Mouse (Mus musculus): ENCODE results near the gene Olfr698. TPM values are rescaled to one million over a fixed set of nuclear protein-coding genes. Genes with fewer than 3 reads are reported as not detected.
"Not testable (repeated sequence)": the region's sequence is repeated elsewhere in the genome, so short reads cannot be mapped to it uniquely, and the experiment has no call there.

Olfr698 gene
- polyA plus RNA-seq, 1 experiment from 2014 or later, result not detected

- ATAC-seq, result no peak
- no peak overlapping the region for H3K9ac ChIP-seq (replicated peaks; ENCODE audit: low read depth)
- H3K27me3 ChIP-seq (replicated peaks; ENCODE audit: insufficient read depth, low read length), result no peaks in the 10 kb centered on the region
- no peak for DNase-seq (ENCODE audit: low spot score)
- H3K9me3 ChIP-seq (ENCODE audit: low read length), result no peaks in the 10 kb centered on the region
- H3K4me2 ChIP-seq (replicated peaks; ENCODE audit: low read depth, low read length), result no peak overlapping the region
- no peaks in the 10 kb centered on the region for H3K36me3 ChIP-seq (ENCODE audit: insufficient read depth, low read length)
- H3K4me3 ChIP-seq (ENCODE audit: low read depth, low read length), result no peak overlapping the region
- TF ChIP-seq CTCF (IDR thresholded peaks at IDR 0.05), result no peak
- no peak for TF ChIP-seq EP300 (IDR thresholded peaks at IDR 0.05)
- H3K4me1 ChIP-seq (ENCODE audit: insufficient read depth, low read depth, low read length), result no peaks in the 10 kb centered on the region
- no peak overlapping the region for H3K27ac ChIP-seq (ENCODE audit: low read length)
Observed at GRCm38 (mm10) chr7:106737028-106737427, 18.2 kb downstream of the Olfr698 start.

GRCm38 (mm10) chr7:106733717-106734116 is 21.5 kb downstream of the Olfr698 start:
- no peak overlapping the region for H3K4me2 ChIP-seq (replicated peaks; ENCODE audit: low read depth, low read length)
- no peaks in the 10 kb centered on the region for H3K4me1 ChIP-seq (ENCODE audit: insufficient read depth, low read depth, low read length)
- TF ChIP-seq CTCF (IDR thresholded peaks at IDR 0.05) (no peak), EP300 (IDR thresholded peaks at IDR 0.05) (no peak)
- 51% methylated on average over 2 of the region's 2 CpGs for WGBS
- DNase-seq (ENCODE audit: low spot score) (no peak), ATAC-seq (no peak)
- no peak overlapping the region for H3K4me3 ChIP-seq (ENCODE audit: low read depth, low read length)
- H3K36me3 ChIP-seq (ENCODE audit: insufficient read depth, low read length), result no peaks in the 10 kb centered on the region
- no peaks in the 10 kb centered on the region for H3K27me3 ChIP-seq (replicated peaks; ENCODE audit: insufficient read depth, low read length)
- no peak overlapping the region for H3K27ac ChIP-seq (ENCODE audit: low read length)
- H3K9me3 ChIP-seq (ENCODE audit: low read length), result no peaks in the 10 kb centered on the region
- H3K9ac ChIP-seq (replicated peaks; ENCODE audit: low read depth), result no peak overlapping the region

GRCm38 (mm10) chr7:106725654-106726053 is 29.5 kb downstream of the Olfr698 start:
- WGBS, result 68% methylated on average over 2 of the region's 2 CpGs
- H3K27me3 ChIP-seq (replicated peaks; ENCODE audit: insufficient read depth, low read length); H3K9ac ChIP-seq (replicated peaks; ENCODE audit: low read depth); H3K36me3 ChIP-seq (ENCODE audit: insufficient read depth, low read length); H3K27ac ChIP-seq (ENCODE audit: low read length); H3K4me3 ChIP-seq (ENCODE audit: low read depth, low read length); H3K4me1 ChIP-seq (ENCODE audit: insufficient read depth, low read depth, low read length); H3K4me2 ChIP-seq (replicated peaks; ENCODE audit: low read depth, low read length); ATAC-seq; H3K9me3 ChIP-seq (ENCODE audit: low read length); DNase-seq (ENCODE audit: low spot score): not testable (repeated sequence)

GRCm38 (mm10) chr7:106716296-106716695 is 38.9 kb downstream of the Olfr698 start, which contains the start of gene Olfr695:
Gene Olfr695, minus strand, starts transcription at chr7:106716396.
- H3K4me3 ChIP-seq (ENCODE audit: low read depth, low read length), result no peak within 1 kb of the TSS
- DNase-seq (ENCODE audit: low spot score) (no peak), ATAC-seq (no peak)

GRCm38 (mm10) chr7:106711463-106711862 is 43.7 kb downstream of the Olfr698 start:
- TF ChIP-seq EP300 (IDR thresholded peaks at IDR 0.05) (no peak), CTCF (IDR thresholded peaks at IDR 0.05) (no peak)
- H3K4me3 ChIP-seq (ENCODE audit: low read depth, low read length), result no peak overlapping the region
- 77% methylated on average over 6 of the region's 6 CpGs for WGBS
- ATAC-seq (no peak), DNase-seq (ENCODE audit: low spot score) (peak; percentile 8)
- no peaks in the 10 kb centered on the region for H3K4me1 ChIP-seq (ENCODE audit: insufficient read depth, low read depth, low read length)
- H3K9ac ChIP-seq (replicated peaks; ENCODE audit: low read depth), result no peak overlapping the region
- no peaks in the 10 kb centered on the region for H3K27me3 ChIP-seq (replicated peaks; ENCODE audit: insufficient read depth, low read length)
- no peak overlapping the region for H3K27ac ChIP-seq (ENCODE audit: low read length)
- H3K9me3 ChIP-seq (ENCODE audit: low read length), result no peaks in the 10 kb centered on the region
- no peaks in the 10 kb centered on the region for H3K36me3 ChIP-seq (ENCODE audit: insufficient read depth, low read length)
- H3K4me2 ChIP-seq (replicated peaks; ENCODE audit: low read depth, low read length), result no peak overlapping the region

More at GRCm38 (mm10) chr7:106716296-106716695, 38.9 kb downstream of the Olfr698 start, which contains the start of gene Olfr695:
- no peak within 1 kb of the TSS for H3K27ac ChIP-seq (ENCODE audit: low read length)
- TF ChIP-seq CTCF (IDR thresholded peaks at IDR 0.05), result no peak
- TF ChIP-seq EP300 (IDR thresholded peaks at IDR 0.05), result no peak
- H3K4me2 ChIP-seq (replicated peaks; ENCODE audit: low read depth, low read length), result no peak within 1 kb of the TSS
- H3K9me3 ChIP-seq (ENCODE audit: low read length), result no peaks in the 10 kb centered on the region
- H3K36me3 ChIP-seq (ENCODE audit: insufficient read depth, low read length), result no peaks in the 10 kb centered on the region
- H3K9ac ChIP-seq (replicated peaks; ENCODE audit: low read depth), result no peak within 1 kb of the TSS
- no peaks in the 10 kb centered on the region for H3K27me3 ChIP-seq (replicated peaks; ENCODE audit: insufficient read depth, low read length)
- H3K4me1 ChIP-seq (ENCODE audit: insufficient read depth, low read depth, low read length), result no peaks in the 10 kb centered on the region

- H3K27me3 ChIP-seq (replicated peaks; ENCODE audit: insufficient read depth, low read length); H3K9me3 ChIP-seq (ENCODE audit: low read length); H3K36me3 ChIP-seq (ENCODE audit: insufficient read depth, low read length); H3K4me1 ChIP-seq (ENCODE audit: insufficient read depth, low read depth, low read length); H3K4me2 ChIP-seq (replicated peaks; ENCODE audit: low read depth, low read length); DNase-seq (ENCODE audit: low spot score); H3K9ac ChIP-seq (replicated peaks; ENCODE audit: low read depth); H3K27ac ChIP-seq (ENCODE audit: low read length); H3K4me3 ChIP-seq (ENCODE audit: low read depth, low read length); ATAC-seq: not testable (repeated sequence)
- WGBS, result 90% methylated on average over 10 of the region's 10 CpGs
Observed at GRCm38 (mm10) chr7:106707705-106708104, 47.5 kb downstream of the Olfr698 start.

Other genes starting within 250 kb of the Olfr698 start
- not detected in 2 replicates for gene Olfr693, start 74.8 kb downstream of the Olfr698 start, polyA plus RNA-seq (2015; fragmentation: Nextera tagmentation; extraction: Ambion mirVana)
- gene Olfr694, start 63.6 kb downstream of the Olfr698 start, polyA plus RNA-seq (2015; fragmentation: Nextera tagmentation; extraction: Ambion mirVana), result not detected in 2 replicates
- gene Olfr695, start 39.0 kb downstream of the Olfr698 start, polyA plus RNA-seq (2015; fragmentation: Nextera tagmentation; extraction: Ambion mirVana), result not detected in 2 replicates
- gene Olfr697, start 13.0 kb downstream of the Olfr698 start, polyA plus RNA-seq (2015; fragmentation: Nextera tagmentation; extraction: Ambion mirVana), result not detected in 2 replicates
- not detected in 2 replicates for gene Olfr699, start 37.8 kb upstream of the Olfr698 start, polyA plus RNA-seq (2015; fragmentation: Nextera tagmentation; extraction: Ambion mirVana)
- gene Olfr700, start 53.4 kb upstream of the Olfr698 start, polyA plus RNA-seq (2015; fragmentation: Nextera tagmentation; extraction: Ambion mirVana), result not detected in 2 replicates
- gene Olfr701, start 58.7 kb upstream of the Olfr698 start, polyA plus RNA-seq (2015; fragmentation: Nextera tagmentation; extraction: Ambion mirVana), result not detected in 2 replicates
- gene Olfr702, start 78.5 kb upstream of the Olfr698 start, polyA plus RNA-seq (2015; fragmentation: Nextera tagmentation; extraction: Ambion mirVana), result not detected in 2 replicates
- not detected in 2 replicates for gene Olfr703, start 88.0 kb upstream of the Olfr698 start, polyA plus RNA-seq (2015; fragmentation: Nextera tagmentation; extraction: Ambion mirVana)
- gene Olfr704, start 107.8 kb upstream of the Olfr698 start, polyA plus RNA-seq (2015; fragmentation: Nextera tagmentation; extraction: Ambion mirVana), result not detected in 2 replicates
- not detected in 2 replicates for gene Olfr705, start 121.5 kb upstream of the Olfr698 start, polyA plus RNA-seq (2015; fragmentation: Nextera tagmentation; extraction: Ambion mirVana)
- gene Olfr706, start 132.8 kb upstream of the Olfr698 start, polyA plus RNA-seq (2015; fragmentation: Nextera tagmentation; extraction: Ambion mirVana), result not detected in 2 replicates
- gene Olfr707, start 145.8 kb upstream of the Olfr698 start, polyA plus RNA-seq (2015; fragmentation: Nextera tagmentation; extraction: Ambion mirVana), result not detected in 2 replicates
- not detected in 2 replicates for gene Olfr1532-ps1, start 152.6 kb upstream of the Olfr698 start, polyA plus RNA-seq (2015; fragmentation: Nextera tagmentation; extraction: Ambion mirVana)
- gene Olfr709-ps1, start 176.8 kb upstream of the Olfr698 start, polyA plus RNA-seq (2015; fragmentation: Nextera tagmentation; extraction: Ambion mirVana), result not detected in 2 replicates
- gene Olfr710, start 192.9 kb upstream of the Olfr698 start, polyA plus RNA-seq (2015; fragmentation: Nextera tagmentation; extraction: Ambion mirVana), result not detected in 2 replicates
- gene Olfr6, start 208.5 kb upstream of the Olfr698 start, polyA plus RNA-seq (2015; fragmentation: Nextera tagmentation; extraction: Ambion mirVana), result not detected in 2 replicates
- gene Olfr711, start 220.1 kb upstream of the Olfr698 start, polyA plus RNA-seq (2015; fragmentation: Nextera tagmentation; extraction: Ambion mirVana), result not detected in 2 replicates

Data from lung, postnatal 0 days (tissue).